Mouse (Mus musculus) bone marrow macrophage, adult 2 months (primary cell): Measurements from ENCODE around the gene Sox18.

Source experiments
- CTCF ChIP-seq: IDR thresholded peaks from 2 replicates; pipeline ENCODE4 v1.5.1; 2012; ENCODE audit warnings: low read depth, mild to moderate bottlenecking, low read length, moderate library complexity
- POLR2A ChIP-seq: IDR thresholded peaks from 2 replicates; pipeline ENCODE4 v1.6.1; 2012; ENCODE audit warnings: mild to moderate bottlenecking, low read depth, low read length, borderline replicate concordance

DNA sequence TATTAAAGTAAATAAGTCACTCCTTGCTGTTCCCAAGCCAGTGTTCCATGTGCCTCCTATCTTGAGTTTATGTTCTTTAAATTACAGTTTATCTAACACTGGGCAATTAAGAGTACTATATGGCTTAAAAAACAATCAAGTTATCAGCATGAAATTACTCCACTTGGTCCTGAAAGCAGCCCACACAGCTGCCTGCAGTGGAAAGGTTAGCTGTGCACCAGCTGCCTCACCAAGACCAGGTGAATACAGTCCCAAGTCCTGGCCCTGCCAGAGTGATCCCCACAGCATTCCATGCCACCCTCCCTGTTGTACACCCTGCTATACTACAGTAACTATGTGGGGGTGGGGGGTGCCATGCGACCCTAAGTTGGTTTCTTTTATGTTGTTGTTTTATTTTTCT lies 17.9 kb downstream of the Sox18 start:
- TF ChIP-seq POLR2A (no peak), CTCF (no peak)
